Mouse (Mus musculus) splenic B cell, adult 2 months (primary cell): ENCODE data around the gene Amigo3.

Experiments
- DNase-seq: peaks from one replicate; pipeline ENCODE4 v3.0.0-alpha.2; 2011; ENCODE audit warnings: low read depth, low spot score
- H3K27me3 ChIP-seq: 2 replicates; pipeline ENCODE4 v1.6.1; 2012; ENCODE audit warnings: mild to moderate bottlenecking, low read length, moderate library complexity, mixed read lengths; ENCODE audit not compliant: control insufficient read depth, poor library complexity, insufficient read depth, severe bottlenecking
- H3K36me3 ChIP-seq: 2 replicates; pipeline ENCODE4 v1.6.1; 2012; ENCODE audit warnings: mild to moderate bottlenecking, low read length, moderate library complexity, mixed read lengths; ENCODE audit not compliant: control insufficient read depth, poor library complexity, insufficient read depth, severe bottlenecking

Gene Amigo3

GRCm38 (mm10) chr9:108047601-108048565 lies 5.1 kb upstream of the Amigo3 start:
- DNase-seq, result no peak
- Histone ChIP-seq H3K36me3 (peaks cover 8% of the 10 kb centered on the region), H3K27me3 (no peaks in the 10 kb centered on the region)

DNA sequence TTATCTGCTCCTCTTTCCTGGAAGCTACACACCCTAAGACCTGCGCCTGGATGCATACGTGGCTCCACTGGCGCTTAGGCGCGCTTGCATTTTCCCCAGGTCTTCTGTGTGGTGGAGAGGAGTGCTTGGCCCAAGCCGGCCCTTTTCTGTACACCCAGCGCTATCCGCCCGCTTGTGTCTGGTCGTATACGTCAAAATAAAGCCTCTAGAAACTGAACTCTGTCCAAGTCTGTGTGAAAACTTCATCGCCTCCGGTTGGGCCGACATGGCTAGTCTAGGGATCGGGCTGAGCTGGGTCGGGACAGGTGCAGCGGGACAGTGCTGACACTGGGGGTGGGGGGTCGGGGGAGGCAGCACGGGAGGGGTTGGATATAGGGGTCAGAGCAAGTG lies 4.4 kb upstream of the Amigo3 start:
- DNase-seq, result no peak
- H3K27me3 ChIP-seq, result no peaks in the 10 kb centered on the region
- H3K36me3 ChIP-seq, result peaks cover 8% of the 10 kb centered on the region

GRCm38 (mm10) chr9:108049016-108049455 lies 3.9 kb upstream of the Amigo3 start, which contains the start of gene Gmppb:
Gmppb (plus strand) TSS chr9:108049242.
- H3K36me3 ChIP-seq, result peaks cover 8% of the 10 kb centered on the region
- H3K27me3 ChIP-seq, result no peaks in the 10 kb centered on the region
- DNase-seq, result peak; percentile 98

DNA sequence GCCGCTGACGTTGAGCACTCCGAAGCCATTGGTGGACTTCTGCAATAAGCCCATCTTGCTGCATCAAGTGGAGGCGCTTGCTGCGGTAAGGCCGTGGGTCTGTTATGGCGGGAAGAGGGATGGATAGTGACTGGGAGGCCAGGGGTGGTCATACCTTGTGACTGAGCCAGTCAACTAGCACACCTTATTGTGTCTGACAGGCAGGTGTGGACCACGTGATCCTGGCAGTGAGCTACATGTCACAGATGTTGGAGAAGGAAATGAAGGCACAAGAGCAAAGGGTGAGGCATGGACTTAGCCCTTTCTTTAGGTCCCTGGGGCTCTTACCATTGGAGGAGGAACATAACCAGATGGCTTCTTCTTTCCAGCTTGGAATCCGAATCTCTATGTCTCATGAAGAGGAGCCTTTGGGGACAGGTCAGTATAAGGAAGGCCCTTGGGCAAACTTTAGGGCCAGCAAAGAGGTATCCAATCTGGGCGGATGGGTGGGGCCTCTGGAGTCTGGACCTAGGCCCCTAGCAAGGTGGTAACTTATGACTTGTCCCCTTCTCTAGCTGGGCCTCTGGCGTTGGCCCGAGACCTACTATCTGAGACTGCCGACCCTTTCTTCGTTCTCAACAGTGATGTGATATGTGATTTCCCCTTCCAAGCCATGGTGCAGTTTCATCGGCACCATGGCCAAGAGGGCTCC lies 3.3 kb upstream of the Amigo3 start:
- peaks cover 8% of the 10 kb centered on the region for H3K36me3 ChIP-seq
- no peak for DNase-seq
- H3K27me3 ChIP-seq, result no peaks in the 10 kb centered on the region

DNA sequence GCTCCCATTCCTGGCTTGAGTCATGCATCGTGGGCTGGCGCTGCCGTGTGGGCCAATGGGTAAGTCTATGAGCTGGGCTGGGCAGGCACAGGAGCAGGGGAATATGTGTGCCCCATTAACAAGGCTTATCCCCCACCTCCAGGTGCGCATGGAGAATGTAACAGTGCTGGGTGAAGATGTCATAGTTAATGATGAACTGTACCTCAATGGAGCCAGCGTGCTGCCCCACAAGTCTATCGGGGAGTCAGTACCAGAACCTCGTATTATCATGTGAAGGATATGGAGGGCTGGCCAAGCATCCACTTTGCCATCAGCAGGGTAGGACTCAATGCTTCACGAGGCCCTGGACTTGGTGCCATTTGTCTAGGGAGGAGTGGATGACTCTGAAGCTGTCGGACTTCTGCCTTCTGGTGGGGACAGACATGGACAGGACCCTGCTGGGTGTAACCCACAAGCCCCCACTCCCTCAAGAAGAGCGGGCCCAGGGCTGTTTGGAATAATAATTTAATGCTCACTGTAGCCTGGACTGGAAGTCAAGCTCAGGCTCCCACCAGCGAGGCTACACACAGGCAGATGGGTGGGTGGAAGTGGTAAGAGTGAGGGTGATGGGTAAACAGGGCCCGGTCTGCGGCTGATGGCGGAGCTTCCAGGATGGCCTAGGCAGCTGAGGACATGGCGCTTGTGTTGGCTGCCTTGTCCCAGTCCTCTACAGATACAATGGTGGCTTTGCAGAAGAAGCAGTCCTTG lies 1.6 kb upstream of the Amigo3 start:
- Histone ChIP-seq H3K36me3 (peaks cover 5% of the 10 kb centered on the region), H3K27me3 (no peaks in the 10 kb centered on the region)
- no peak for DNase-seq

DNA sequence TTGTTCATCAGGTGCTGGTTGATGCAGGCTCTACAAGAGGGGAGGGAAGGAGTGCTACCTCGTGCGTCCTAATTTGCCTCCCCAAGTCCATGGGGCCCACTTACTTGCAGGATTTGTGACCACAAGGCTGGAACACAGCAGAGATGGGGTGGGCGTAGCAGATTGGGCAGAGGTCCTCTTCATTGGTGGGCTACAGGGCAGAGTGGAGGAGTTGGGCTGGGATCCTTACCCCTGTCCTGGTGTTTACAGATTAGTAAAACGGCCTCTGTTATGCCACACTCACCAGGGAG lies 1.1 kb upstream of the Amigo3 start:
- Histone ChIP-seq H3K36me3 (peaks cover 8% of the 10 kb centered on the region), H3K27me3 (no peaks in the 10 kb centered on the region)
- DNase-seq, result no peak

- no peaks in the 10 kb centered on the region for H3K27me3 ChIP-seq
- DNase-seq, result no peak
- peaks cover 8% of the 10 kb centered on the region for H3K36me3 ChIP-seq
These were observed 548 bp upstream of the Amigo3 start for GRCm38 (mm10) chr9:108052411-108052810.

DNA sequence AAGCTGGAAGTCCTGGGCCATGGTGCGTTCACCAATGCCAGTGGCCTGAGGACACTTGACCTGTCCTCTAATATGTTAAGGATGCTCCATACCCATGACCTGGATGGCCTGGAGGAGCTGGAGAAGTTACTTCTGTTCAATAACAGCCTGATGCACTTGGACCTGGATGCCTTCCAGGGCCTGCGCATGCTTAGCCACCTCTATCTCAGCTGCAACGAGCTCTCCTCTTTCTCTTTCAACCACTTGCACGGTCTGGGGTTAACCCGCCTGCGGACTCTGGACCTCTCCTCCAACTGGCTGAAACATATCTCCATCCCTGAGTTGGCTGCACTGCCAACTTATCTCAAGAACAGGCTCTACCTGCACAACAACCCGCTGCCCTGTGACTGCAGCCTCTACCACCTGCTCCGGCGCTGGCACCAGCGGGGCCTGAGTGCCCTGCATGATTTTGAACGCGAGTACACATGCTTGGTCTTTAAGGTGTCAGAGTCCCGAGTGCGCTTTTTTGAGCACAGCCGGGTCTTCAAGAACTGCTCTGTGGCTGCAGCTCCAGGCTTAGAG lies 786 bp downstream of the Amigo3 start:
- H3K36me3 ChIP-seq, result peaks cover 10% of the 10 kb centered on the region
- no peaks in the 10 kb centered on the region for H3K27me3 ChIP-seq
- no peak for DNase-seq

DNA sequence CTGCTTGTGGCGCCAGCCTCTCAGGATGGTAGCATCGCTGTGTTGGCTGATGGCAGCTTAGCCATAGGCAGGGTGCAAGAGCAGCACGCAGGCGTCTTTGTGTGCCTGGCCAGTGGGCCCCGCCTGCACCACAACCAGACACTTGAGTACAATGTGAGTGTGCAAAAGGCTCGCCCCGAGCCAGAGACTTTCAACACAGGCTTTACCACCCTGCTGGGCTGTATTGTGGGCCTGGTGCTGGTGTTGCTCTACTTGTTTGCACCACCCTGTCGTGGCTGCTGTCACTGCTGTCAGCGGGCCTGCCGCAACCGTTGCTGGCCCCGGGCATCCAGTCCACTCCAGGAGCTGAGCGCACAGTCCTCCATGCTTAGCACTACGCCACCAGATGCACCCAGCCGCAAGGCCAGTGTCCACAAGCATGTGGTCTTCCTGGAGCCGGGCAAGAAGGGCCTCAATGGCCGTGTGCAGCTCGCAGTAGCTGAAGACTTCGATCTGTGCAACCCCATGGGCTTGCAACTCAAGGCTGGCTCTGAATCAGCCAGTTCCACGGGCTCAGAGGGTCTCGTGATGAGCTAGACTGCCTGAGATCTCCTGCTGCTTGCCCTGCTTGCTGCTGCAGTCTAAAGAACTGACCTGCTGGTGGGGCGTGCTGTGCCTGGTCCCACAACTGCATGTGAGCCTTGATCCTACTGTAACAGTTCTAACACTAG lies 1.5 kb downstream of the Amigo3 start:
- no peak for DNase-seq
- H3K27me3 ChIP-seq, result no peaks in the 10 kb centered on the region
- peaks cover 10% of the 10 kb centered on the region for H3K36me3 ChIP-seq

DNA sequence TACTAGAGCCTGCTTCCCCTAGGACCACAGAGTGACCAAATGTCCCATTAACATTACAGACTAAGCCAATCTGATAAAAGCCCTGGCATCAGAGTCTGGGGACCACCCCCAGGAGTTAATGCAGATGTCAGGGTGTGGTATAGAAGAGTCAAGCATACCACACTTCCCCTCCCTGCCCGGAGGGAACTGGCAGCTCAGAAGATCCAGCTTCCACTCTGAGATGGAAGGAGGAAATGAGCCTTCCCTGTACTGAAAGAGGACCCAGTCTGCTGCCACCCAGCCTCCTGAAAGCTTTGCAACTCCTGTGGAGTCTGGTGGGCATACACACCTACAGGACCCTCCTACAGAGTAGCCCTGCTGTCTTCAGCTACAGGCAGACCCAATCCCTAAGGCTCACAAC lies 2.1 kb downstream of the Amigo3 start:
- Histone ChIP-seq H3K36me3 (peaks cover 12% of the 10 kb centered on the region), H3K27me3 (no peaks in the 10 kb centered on the region)
- DNase-seq, result no peak

GRCm38 (mm10) chr9:108055661-108056237 lies 2.8 kb downstream of the Amigo3 start:
- no peak for DNase-seq
- H3K27me3 ChIP-seq, result no peaks in the 10 kb centered on the region
- H3K36me3 ChIP-seq, result peaks cover 14% of the 10 kb centered on the region

GRCm38 (mm10) chr9:108056361-108057261 lies 3.7 kb downstream of the Amigo3 start:
- H3K36me3 ChIP-seq, result peaks cover 12% of the 10 kb centered on the region
- DNase-seq, result no peak
- H3K27me3 ChIP-seq, result no peaks in the 10 kb centered on the region

GRCm38 (mm10) chr9:108057262-108057562 lies 4.3 kb downstream of the Amigo3 start:
- H3K27me3 ChIP-seq, result no peaks in the 10 kb centered on the region
- no peak for DNase-seq
- peaks cover 16% of the 10 kb centered on the region for H3K36me3 ChIP-seq
